Mouse (Mus musculus) telencephalon, adult 2 months (tissue): ENCODE measurements around the gene Twist2.

Source experiments
- DNase-seq: peaks from one replicate; pipeline ENCODE4 v3.0.0-alpha.2; 2011; ENCODE audit warnings: low read depth, low spot score

The Twist2 gene

GRCm38 (mm10) chr1:91800967-91801843 is at the start of gene Twist2:
TSS of gene Twist2 (plus strand) at chr1:91801461.
- no peak for DNase-seq

- peak; percentile 13 for DNase-seq
These were observed 48.3 kb upstream of the Twist2 start for GRCm38 (mm10) chr1:91752931-91753330.

DNA sequence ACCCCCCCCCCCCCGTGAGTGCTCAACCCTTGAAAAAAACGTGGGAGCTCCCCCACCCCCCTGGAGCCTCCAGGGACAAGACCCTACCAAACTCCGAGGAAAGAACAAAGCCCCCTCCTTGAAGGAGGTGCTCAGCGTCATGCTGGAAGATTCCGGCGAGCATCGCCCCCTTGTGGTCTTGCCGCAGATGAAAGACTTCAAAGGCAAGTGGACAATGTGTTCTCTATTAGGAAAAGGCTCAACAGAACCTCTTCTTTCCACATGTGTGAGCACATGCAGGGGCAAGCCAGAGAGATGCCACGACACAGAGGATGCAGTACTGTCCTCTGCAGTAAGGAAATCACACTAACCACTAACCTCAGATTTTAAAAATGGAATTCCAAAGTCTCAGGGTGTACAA is 46.2 kb upstream of the Twist2 start:
- DNase-seq, result no peak

DNA sequence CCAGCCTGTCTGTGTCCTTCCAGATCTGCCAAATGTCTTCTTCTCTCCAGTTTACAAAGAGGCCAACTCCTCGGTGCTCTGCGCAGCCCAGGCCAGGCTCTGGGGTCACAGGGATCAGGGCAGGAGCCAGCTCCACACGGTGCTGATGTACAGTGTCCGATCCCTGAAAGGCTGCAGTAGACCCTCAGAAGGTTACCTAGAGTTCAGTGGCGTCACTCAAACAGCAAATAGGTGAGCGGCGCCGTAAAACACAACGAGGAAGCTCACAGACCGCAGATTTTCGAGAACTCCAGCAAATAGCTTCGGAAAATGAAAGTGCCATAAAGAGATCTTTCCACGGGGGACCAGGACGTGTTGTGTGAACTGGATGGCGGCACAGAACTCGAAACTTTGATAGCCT is 44.0 kb upstream of the Twist2 start:
- DNase-seq, result no peak

DNA sequence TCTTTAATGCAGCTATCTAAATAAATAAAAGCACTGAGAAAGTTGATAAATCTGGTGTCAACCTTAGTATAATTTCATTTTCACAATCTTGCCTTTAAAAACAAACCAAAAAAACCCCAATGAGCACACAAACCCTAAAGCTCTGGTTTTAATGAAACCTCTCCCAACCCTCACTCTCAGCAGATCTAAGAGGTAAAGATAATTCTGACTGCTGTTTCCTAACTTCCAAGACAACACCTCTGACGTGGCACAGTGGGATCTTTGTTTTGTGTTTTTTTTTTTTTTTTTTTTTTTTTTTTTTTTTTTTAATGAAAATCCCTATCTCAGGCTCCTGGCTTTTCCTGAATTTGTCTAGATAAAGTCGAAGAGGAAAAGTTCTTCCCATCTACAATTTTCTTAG is 43.1 kb upstream of the Twist2 start:
- DNase-seq, result no peak

- no peak for DNase-seq
These were observed 42.4 kb upstream of the Twist2 start for GRCm38 (mm10) chr1:91758600-91759515.

GRCm38 (mm10) chr1:91760140-91760986 is 40.9 kb upstream of the Twist2 start:
- DNase-seq, result no peak

DNA sequence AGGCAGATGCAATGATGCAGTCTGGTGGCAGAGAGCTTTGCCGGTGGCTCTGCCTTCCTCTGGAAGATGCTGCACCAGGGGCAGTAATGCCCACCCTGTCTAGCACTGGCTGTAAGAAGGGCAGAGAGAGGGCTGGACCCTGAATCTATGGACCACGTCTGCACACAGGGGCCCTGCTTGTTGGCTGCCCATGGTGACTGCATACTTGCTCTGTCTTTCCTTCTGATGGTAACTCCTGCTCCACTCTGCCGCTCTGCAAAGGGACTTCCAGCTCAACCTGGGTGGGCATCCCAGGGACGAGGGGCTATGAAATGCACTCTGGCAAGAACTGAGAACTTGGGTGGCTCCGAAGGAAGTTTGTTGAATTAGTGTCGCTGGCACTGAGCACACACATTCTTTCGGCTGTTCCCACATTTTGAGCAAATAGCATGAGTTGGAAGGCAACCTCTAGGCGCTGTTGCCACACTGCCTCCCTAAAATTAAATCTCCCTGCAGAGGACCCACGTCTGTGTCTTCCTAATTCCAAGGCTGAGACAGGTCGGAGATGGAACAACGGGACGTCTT is 38.7 kb upstream of the Twist2 start:
- no peak for DNase-seq

- DNase-seq, result no peak
These were observed 31.0 kb upstream of the Twist2 start for GRCm38 (mm10) chr1:91770221-91770624.

GRCm38 (mm10) chr1:91770676-91771075 is 30.6 kb upstream of the Twist2 start:
- no peak for DNase-seq

- no peak for DNase-seq
These were observed 24.3 kb upstream of the Twist2 start for GRCm38 (mm10) chr1:91776928-91777327.

GRCm38 (mm10) chr1:91779819-91780218 is 21.4 kb upstream of the Twist2 start:
- DNase-seq, result no peak

- DNase-seq, result no peak
These were observed 20.1 kb upstream of the Twist2 start for GRCm38 (mm10) chr1:91781182-91781581.

DNA sequence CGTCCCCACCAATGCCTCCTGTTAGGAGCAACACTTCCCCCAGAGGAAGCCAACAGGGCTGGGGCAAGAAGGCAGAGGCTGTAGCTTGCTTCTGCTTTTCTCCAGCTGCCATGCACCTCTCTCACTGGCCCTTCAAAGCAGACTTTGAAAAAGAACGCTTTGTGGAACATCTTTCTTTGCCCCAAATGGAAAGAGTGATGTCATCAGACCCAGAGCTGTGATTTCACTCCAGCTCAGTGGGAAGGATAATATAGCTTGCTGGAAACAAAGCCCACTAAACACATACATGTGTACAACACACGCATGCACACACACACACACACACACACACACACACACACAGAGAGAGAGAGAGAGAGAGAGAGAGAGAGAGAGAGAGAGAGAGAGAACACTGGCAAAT is 17.1 kb upstream of the Twist2 start:
- DNase-seq, result no peak

- DNase-seq, result no peak
These were observed 1.9 kb upstream of the Twist2 start for GRCm38 (mm10) chr1:91799323-91799722.

GRCm38 (mm10) chr1:91800348-91800747 is 913 bp upstream of the Twist2 start:
- no peak for DNase-seq

GRCm38 (mm10) chr1:91801844-91802366 is 644 bp downstream of the Twist2 start:
- no peak for DNase-seq

DNA sequence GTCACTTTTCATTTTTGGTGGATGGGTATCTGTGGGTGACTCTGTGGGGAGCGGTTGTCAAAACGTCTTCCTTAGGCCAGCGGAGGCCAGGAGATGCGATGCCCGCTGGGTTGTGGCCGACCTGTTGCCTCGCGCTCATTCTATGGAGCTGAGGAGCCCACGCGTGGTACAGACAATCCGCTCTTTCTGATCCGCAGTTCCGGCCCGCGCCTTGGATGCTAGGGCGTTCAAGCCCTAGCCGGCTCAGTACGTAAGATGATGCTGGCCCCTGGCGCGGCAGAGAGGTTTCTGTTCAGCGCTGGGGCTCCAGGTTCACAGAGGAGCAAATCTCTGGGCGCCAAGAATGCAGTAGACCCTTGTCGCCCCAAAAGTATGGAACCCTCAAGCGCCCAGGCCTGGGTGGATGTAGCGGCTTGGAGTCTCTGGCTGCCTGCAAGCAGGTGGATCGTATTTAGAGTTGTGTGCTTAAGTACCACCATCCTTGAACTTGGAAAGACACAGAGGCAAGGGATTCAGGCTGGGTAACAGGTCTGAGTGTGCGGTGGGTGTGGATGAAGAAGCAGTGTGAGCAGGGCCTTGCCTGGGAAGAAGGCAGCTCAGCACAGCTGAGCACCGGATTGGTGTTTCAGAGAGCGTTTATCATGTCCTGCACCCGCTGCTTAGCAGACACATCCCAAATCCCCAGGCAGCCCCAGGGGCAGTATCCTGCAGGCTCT is 1.3 kb downstream of the Twist2 start:
- DNase-seq, result no peak

DNA sequence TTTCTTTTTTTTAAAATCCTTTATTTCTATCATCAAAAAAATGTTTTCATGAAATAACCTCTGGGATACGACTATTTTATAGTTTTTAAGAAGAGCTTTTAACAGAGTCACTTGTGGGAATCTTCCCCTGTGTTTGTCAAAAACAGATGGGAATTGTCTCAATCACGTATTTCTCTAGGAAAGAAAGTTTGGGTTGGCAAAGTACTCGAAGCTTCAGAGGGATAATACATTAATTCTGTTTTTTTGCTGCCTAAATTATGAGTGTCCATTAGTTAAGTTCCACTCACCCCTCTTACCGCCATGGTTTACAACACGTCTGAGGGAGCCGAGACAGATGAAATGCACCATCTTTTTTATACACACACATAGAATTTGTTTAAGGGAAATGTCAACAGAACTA is 2.2 kb downstream of the Twist2 start:
- DNase-seq, result no peak

DNA sequence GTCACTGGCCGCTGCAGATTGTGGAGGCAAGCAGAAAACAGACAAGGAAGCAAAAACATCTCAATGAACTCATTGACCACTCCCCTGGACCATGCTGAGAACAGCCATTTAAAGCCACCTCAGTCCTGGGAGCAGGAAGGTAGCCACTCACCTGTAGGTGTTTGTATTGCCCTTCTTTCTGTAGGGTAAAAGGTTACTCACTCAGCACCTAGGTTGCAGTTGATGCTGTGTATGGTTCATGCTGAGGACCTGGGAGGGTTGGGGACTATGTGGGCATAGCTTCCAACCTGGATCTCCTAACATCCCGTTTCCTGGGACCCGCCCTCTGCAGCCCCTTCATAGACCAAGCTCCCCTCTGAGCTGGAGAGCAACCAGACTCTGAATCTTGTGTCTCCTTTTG is 14.8 kb downstream of the Twist2 start:
- DNase-seq, result no peak
